Mouse (Mus musculus): ENCODE measurements around the gene Mfng. TPM values are rescaled to one million over a fixed set of nuclear protein-coding genes. Genes with fewer than 3 reads are reported as not detected.
A peak's percentile ranks its signal among the peaks of the same experiment; 100 is the strongest.

The Mfng gene
- polyA plus RNA-seq, 1 experiment from 2014 or later: 17.2 TPM

- Histone ChIP-seq H3K27ac (ENCODE audit: low read length) (no peak within 1 kb of the TSS), H3K4me1 (ENCODE audit: control insufficient read depth, insufficient read depth, low read length) (peaks cover 11% of the 10 kb centered on the region), H3K27me3 (replicated peaks; ENCODE audit: control insufficient read depth, insufficient read depth, low read length) (peaks cover 67% of the 10 kb centered on the region), H3K9ac (ENCODE audit: low read depth, low read length) (0 out of 2 replicates have a peak within 1 kb of the TSS, but pooled peaks have one; percentile 29), H3K9me3 (ENCODE audit: control insufficient read depth, low read length) (no peaks in the 10 kb centered on the region), H3K4me2 (ENCODE audit: low read depth, low read length) (peak within 1 kb of the TSS; percentile 62), H3K4me3 (ENCODE audit: low read length) (peak within 1 kb of the TSS; percentile 40), H3K36me3 (ENCODE audit: control insufficient read depth, insufficient read depth, low read length) (no peaks in the 10 kb centered on the region)
- peak; percentile 46; the same call in 1 of the 2 replicates for ATAC-seq
- WGBS: 2% methylated on average over 88 of the region's 89 CpGs
These were observed 54.7 kb downstream of the Mfng start, which contains the start of gene Elfn2 for GRCm38 (mm10) chr15:78718290-78719250. TSS of gene Elfn2 (minus strand) at chr15:78718771.

GRCm38 (mm10) chr15:78716936-78717335 lies 56.3 kb downstream of the Mfng start:
- peaks cover 83% of the 10 kb centered on the region for H3K27me3 ChIP-seq (replicated peaks; ENCODE audit: control insufficient read depth, insufficient read depth, low read length)
- no peak overlapping the region for H3K4me3 ChIP-seq (ENCODE audit: low read length)
- H3K9ac ChIP-seq (ENCODE audit: low read depth, low read length): no peak overlapping the region
- peaks cover 11% of the 10 kb centered on the region for H3K4me1 ChIP-seq (ENCODE audit: control insufficient read depth, insufficient read depth, low read length)
- WGBS: 46% methylated on average over 13 of the region's 13 CpGs
- H3K36me3 ChIP-seq (ENCODE audit: control insufficient read depth, insufficient read depth, low read length): no peaks in the 10 kb centered on the region
- H3K4me2 ChIP-seq (ENCODE audit: low read depth, low read length): no peak overlapping the region
- H3K27ac ChIP-seq (ENCODE audit: low read length): no peak overlapping the region
- no peaks in the 10 kb centered on the region for H3K9me3 ChIP-seq (ENCODE audit: control insufficient read depth, low read length)
- no peak for ATAC-seq

- 51% methylated on average over 5 of the region's 5 CpGs for WGBS
- no peak overlapping the region for H3K9ac ChIP-seq (ENCODE audit: low read depth, low read length)
- no peaks in the 10 kb centered on the region for H3K9me3 ChIP-seq (ENCODE audit: control insufficient read depth, low read length)
- H3K27ac ChIP-seq (ENCODE audit: low read length): no peak overlapping the region
- no peak overlapping the region for H3K4me2 ChIP-seq (ENCODE audit: low read depth, low read length)
- no peak for ATAC-seq
- H3K4me1 ChIP-seq (ENCODE audit: control insufficient read depth, insufficient read depth, low read length): peaks cover 11% of the 10 kb centered on the region
- no peak overlapping the region for H3K4me3 ChIP-seq (ENCODE audit: low read length)
- H3K36me3 ChIP-seq (ENCODE audit: control insufficient read depth, insufficient read depth, low read length): no peaks in the 10 kb centered on the region
- peaks cover 86% of the 10 kb centered on the region for H3K27me3 ChIP-seq (replicated peaks; ENCODE audit: control insufficient read depth, insufficient read depth, low read length)
These were observed 57.4 kb downstream of the Mfng start for GRCm38 (mm10) chr15:78715856-78716255.

- 85% methylated on average over 7 of the region's 7 CpGs for WGBS
- no peak overlapping the region for H3K27ac ChIP-seq (ENCODE audit: low read length)
- no peak overlapping the region for H3K9ac ChIP-seq (ENCODE audit: low read depth, low read length)
- H3K4me3 ChIP-seq (ENCODE audit: low read length): no peak overlapping the region
- no peak for ATAC-seq
- peaks cover 6% of the 10 kb centered on the region for H3K4me1 ChIP-seq (ENCODE audit: control insufficient read depth, insufficient read depth, low read length)
- no peaks in the 10 kb centered on the region for H3K9me3 ChIP-seq (ENCODE audit: control insufficient read depth, low read length)
- no peaks in the 10 kb centered on the region for H3K36me3 ChIP-seq (ENCODE audit: control insufficient read depth, insufficient read depth, low read length)
- no peak overlapping the region for H3K4me2 ChIP-seq (ENCODE audit: low read depth, low read length)
- peaks cover 78% of the 10 kb centered on the region for H3K27me3 ChIP-seq (replicated peaks; ENCODE audit: control insufficient read depth, insufficient read depth, low read length)
These were observed 59.5 kb downstream of the Mfng start for GRCm38 (mm10) chr15:78713751-78714150.

- H3K4me1 ChIP-seq (ENCODE audit: control insufficient read depth, insufficient read depth, low read length): no peaks in the 10 kb centered on the region
- H3K4me3 ChIP-seq (ENCODE audit: low read length): peak overlapping the region; percentile 13; the same call in 1 of the 2 replicates
- H3K27ac ChIP-seq (ENCODE audit: low read length): no peak overlapping the region
- H3K36me3 ChIP-seq (ENCODE audit: control insufficient read depth, insufficient read depth, low read length): no peaks in the 10 kb centered on the region
- WGBS: 8% methylated on average over 51 of the region's 53 CpGs
- H3K4me2 ChIP-seq (ENCODE audit: low read depth, low read length): peak overlapping the region; percentile 27; the same call in 1 of the 2 replicates
- H3K9me3 ChIP-seq (ENCODE audit: control insufficient read depth, low read length): no peaks in the 10 kb centered on the region
- H3K27me3 ChIP-seq (replicated peaks; ENCODE audit: control insufficient read depth, insufficient read depth, low read length): peaks cover 66% of the 10 kb centered on the region
- ATAC-seq: no peak
- no peak overlapping the region for H3K9ac ChIP-seq (ENCODE audit: low read depth, low read length)
These were observed 60.7 kb downstream of the Mfng start for GRCm38 (mm10) chr15:78712335-78713258.

GRCm38 (mm10) chr15:78711935-78712334 lies 61.3 kb downstream of the Mfng start:
- no peaks in the 10 kb centered on the region for H3K9me3 ChIP-seq (ENCODE audit: control insufficient read depth, low read length)
- no peak overlapping the region for H3K27ac ChIP-seq (ENCODE audit: low read length)
- no peaks in the 10 kb centered on the region for H3K4me1 ChIP-seq (ENCODE audit: control insufficient read depth, insufficient read depth, low read length)
- no peak overlapping the region for H3K4me3 ChIP-seq (ENCODE audit: low read length)
- H3K9ac ChIP-seq (ENCODE audit: low read depth, low read length): no peak overlapping the region
- H3K4me2 ChIP-seq (ENCODE audit: low read depth, low read length): no peak overlapping the region
- H3K36me3 ChIP-seq (ENCODE audit: control insufficient read depth, insufficient read depth, low read length): no peaks in the 10 kb centered on the region
- ATAC-seq: no peak
- H3K27me3 ChIP-seq (replicated peaks; ENCODE audit: control insufficient read depth, insufficient read depth, low read length): peaks cover 60% of the 10 kb centered on the region
- WGBS: 72% methylated on average over 7 of the region's 7 CpGs

- H3K36me3 ChIP-seq (ENCODE audit: control insufficient read depth, insufficient read depth, low read length): no peaks in the 10 kb centered on the region
- no peak overlapping the region for H3K27ac ChIP-seq (ENCODE audit: low read length)
- no peaks in the 10 kb centered on the region for H3K4me1 ChIP-seq (ENCODE audit: control insufficient read depth, insufficient read depth, low read length)
- H3K4me2 ChIP-seq (ENCODE audit: low read depth, low read length): no peak overlapping the region
- H3K9me3 ChIP-seq (ENCODE audit: control insufficient read depth, low read length): no peaks in the 10 kb centered on the region
- no peak overlapping the region for H3K4me3 ChIP-seq (ENCODE audit: low read length)
- H3K27me3 ChIP-seq (replicated peaks; ENCODE audit: control insufficient read depth, insufficient read depth, low read length): peaks cover 48% of the 10 kb centered on the region
- ATAC-seq: no peak
- WGBS: 37% methylated on average over 6 of the region's 6 CpGs
- no peak overlapping the region for H3K9ac ChIP-seq (ENCODE audit: low read depth, low read length)
These were observed 62.6 kb downstream of the Mfng start for GRCm38 (mm10) chr15:78710634-78711033.

GRCm38 (mm10) chr15:78709767-78710166 lies 63.5 kb downstream of the Mfng start:
- Histone ChIP-seq H3K27me3 (replicated peaks; ENCODE audit: control insufficient read depth, insufficient read depth, low read length) (peaks cover 39% of the 10 kb centered on the region), H3K36me3 (ENCODE audit: control insufficient read depth, insufficient read depth, low read length) (no peaks in the 10 kb centered on the region)
- WGBS: 28% methylated on average over 7 of the region's 7 CpGs

GRCm38 (mm10) chr15:78706630-78707029 lies 66.6 kb downstream of the Mfng start:
- Histone ChIP-seq H3K9me3 (ENCODE audit: control insufficient read depth, low read length) (no peaks in the 10 kb centered on the region), H3K27ac (ENCODE audit: low read length) (no peak overlapping the region), H3K27me3 (replicated peaks; ENCODE audit: control insufficient read depth, insufficient read depth, low read length) (peaks cover 8% of the 10 kb centered on the region), H3K4me2 (ENCODE audit: low read depth, low read length) (no peak overlapping the region), H3K9ac (ENCODE audit: low read depth, low read length) (no peak overlapping the region), H3K4me1 (ENCODE audit: control insufficient read depth, insufficient read depth, low read length) (no peaks in the 10 kb centered on the region), H3K36me3 (ENCODE audit: control insufficient read depth, insufficient read depth, low read length) (no peaks in the 10 kb centered on the region), H3K4me3 (ENCODE audit: low read length) (no peak overlapping the region)
- 39% methylated on average over 3 of the region's 3 CpGs for WGBS
- ATAC-seq: no peak

More at GRCm38 (mm10) chr15:78709767-78710166, 63.5 kb downstream of the Mfng start:
- Histone ChIP-seq H3K4me1 (ENCODE audit: control insufficient read depth, insufficient read depth, low read length) (no peaks in the 10 kb centered on the region), H3K9me3 (ENCODE audit: control insufficient read depth, low read length) (no peaks in the 10 kb centered on the region), H3K4me2 (ENCODE audit: low read depth, low read length) (no peak overlapping the region), H3K9ac (ENCODE audit: low read depth, low read length) (no peak overlapping the region), H3K27ac (ENCODE audit: low read length) (no peak overlapping the region), H3K4me3 (ENCODE audit: low read length) (no peak overlapping the region)
- ATAC-seq: no peak

All from intestine, embryonic 16.5 days (tissue).